Mouse (Mus musculus): ENCODE data around the gene Ccr10.

GRCm38 (mm10) chr11:101194643-101195042 is 19.4 kb upstream of the Ccr10 start:
- TF ChIP-seq CTCF (IDR thresholded peaks at IDR 0.05; ENCODE audit: low read depth) = no peak
- no peak for TF ChIP-seq EP300 (IDR thresholded peaks at IDR 0.05; ENCODE audit: low read depth)

Data from liver, embryonic 14.5 days (tissue).